Mouse (Mus musculus): ENCODE measurements around the gene Susd1. TPM values are rescaled to one million over a fixed set of nuclear protein-coding genes. Genes with fewer than 3 reads are reported as not detected.

Gene Susd1
- polyA plus RNA-seq, 1 experiment from 2014 or later, result 8.1 TPM

DNA sequence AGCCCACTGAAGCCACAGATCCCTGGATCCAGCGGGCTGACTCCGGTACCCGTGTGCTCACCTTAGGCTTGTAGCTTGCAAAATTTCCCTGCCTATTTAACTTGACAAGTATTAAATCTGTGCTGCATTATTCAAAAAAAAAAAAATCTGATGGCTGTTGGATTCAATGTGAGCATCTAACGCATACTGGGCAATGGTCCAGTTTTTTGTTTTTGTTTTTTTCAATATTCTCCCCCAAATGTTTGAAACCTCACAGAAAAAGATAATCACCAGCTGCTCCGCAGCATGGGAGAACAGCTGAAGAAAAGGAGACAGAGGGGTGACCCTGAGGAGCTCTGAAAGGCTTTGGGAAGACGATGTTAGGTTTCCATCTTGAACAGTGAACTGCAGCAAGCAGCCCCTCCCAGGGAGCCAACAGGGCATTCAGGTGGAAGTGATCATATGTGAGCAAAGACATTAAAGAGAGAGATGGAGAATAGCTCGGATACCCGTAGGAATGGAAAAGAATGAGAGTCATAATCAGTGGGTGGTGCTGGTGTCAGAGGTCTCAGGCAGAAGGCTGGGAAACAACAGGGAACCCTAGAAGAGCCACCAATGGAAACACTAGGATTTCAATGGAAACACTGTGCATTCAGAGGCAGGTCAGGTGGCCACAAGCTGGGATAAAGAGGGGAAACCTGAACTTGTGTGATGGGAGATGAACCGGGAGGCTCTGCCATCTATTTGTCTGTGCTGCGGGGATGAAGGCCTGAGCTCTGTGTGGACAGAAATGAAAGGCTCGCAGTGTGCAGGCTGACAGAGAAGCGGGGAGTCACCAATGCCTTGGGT is 117.0 kb downstream of the Susd1 start:
- H3K27ac ChIP-seq, result no peak overlapping the region
- WGBS, result 85% methylated on average over 12 of the region's 12 CpGs
- no peaks in the 10 kb centered on the region for H3K9me3 ChIP-seq

GRCm38 (mm10) chr4:59319136-59319941 is 119.1 kb downstream of the Susd1 start:
- H3K4me3 ChIP-seq, result no peak overlapping the region
- H3K36me3 ChIP-seq, result peaks cover 5% of the 10 kb centered on the region; the same call in 1 of the 2 replicates
- 77% methylated on average over 9 of the region's 9 CpGs for WGBS
- DNase-seq (ENCODE audit: low spot score), result no peak
- H3K4me1 ChIP-seq, result peaks cover 41% of the 10 kb centered on the region
- no peak overlapping the region for H3K27ac ChIP-seq
- no peaks in the 10 kb centered on the region for H3K27me3 ChIP-seq (ENCODE audit: insufficient read depth, poor library complexity, severe bottlenecking)
- H3K9me3 ChIP-seq, result no peaks in the 10 kb centered on the region

More for the DNA sequence above, 117.0 kb downstream of the Susd1 start:
- DNase-seq (ENCODE audit: low spot score), result no peak
- Histone ChIP-seq H3K4me1 (peaks cover 29% of the 10 kb centered on the region), H3K27me3 (ENCODE audit: insufficient read depth, poor library complexity, severe bottlenecking) (no peaks in the 10 kb centered on the region), H3K36me3 (peaks cover 5% of the 10 kb centered on the region; the same call in 1 of the 2 replicates), H3K4me3 (no peak overlapping the region)

- Histone ChIP-seq H3K4me1 (peaks cover 35% of the 10 kb centered on the region), H3K27me3 (ENCODE audit: insufficient read depth, poor library complexity, severe bottlenecking) (no peaks in the 10 kb centered on the region), H3K36me3 (peaks cover 5% of the 10 kb centered on the region; the same call in 1 of the 2 replicates), H3K27ac (no peak overlapping the region), H3K9me3 (no peaks in the 10 kb centered on the region), H3K4me3 (no peak overlapping the region)
- DNase-seq (ENCODE audit: low spot score), result no peak
- 72% methylated on average over 6 of the region's 6 CpGs for WGBS
Observed at GRCm38 (mm10) chr4:59318602-59319001, 119.8 kb downstream of the Susd1 start.

DNA sequence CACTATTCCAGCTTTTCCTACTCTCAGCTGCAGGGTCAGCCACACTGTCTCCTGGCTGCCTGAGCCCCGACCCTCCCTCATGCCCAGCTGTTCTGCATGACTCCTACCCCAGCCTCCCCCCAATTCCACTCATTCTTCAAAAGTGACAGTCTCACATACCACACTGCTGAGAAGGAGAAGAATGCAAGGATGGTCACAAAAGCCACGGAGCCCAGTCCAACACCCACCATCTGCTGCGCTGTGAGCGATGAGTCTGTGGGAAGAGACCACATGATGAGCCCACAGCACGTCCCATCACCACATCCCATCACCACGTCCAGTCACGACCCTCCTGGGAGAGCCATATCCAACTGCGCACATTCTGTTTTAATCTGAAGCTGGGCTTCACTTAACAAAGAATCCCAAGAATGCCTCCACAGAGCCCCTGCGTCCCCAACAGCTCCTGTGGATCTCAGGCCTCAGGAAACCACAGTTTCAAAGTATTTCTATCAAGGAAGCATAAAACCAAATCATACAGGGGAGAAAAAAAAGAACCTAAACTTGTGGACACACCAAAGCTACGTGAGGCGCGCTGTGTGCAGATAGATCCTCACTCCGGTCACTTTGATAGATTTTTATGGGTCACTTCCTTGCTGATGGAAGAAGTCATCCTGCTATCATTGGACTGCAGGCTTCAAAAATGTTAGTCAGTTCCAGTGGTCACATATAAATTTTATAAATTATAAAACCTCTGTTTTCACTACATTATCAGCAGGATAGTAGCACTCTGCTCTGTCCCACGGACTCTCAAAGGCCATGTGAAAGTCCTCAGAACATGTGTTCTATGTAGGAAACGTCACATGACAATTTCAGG is 122.7 kb downstream of the Susd1 start:
- H3K27me3 ChIP-seq (ENCODE audit: insufficient read depth, poor library complexity, severe bottlenecking), result no peaks in the 10 kb centered on the region
- no peaks in the 10 kb centered on the region for H3K9me3 ChIP-seq
- H3K27ac ChIP-seq, result peak overlapping the region; percentile 73
- H3K36me3 ChIP-seq, result peaks cover 5% of the 10 kb centered on the region; the same call in 1 of the 2 replicates
- WGBS, result 49% methylated on average over 15 of the region's 15 CpGs
- peak; percentile 81 for DNase-seq (ENCODE audit: low spot score)
- peak overlapping the region; percentile 23; the same call in 1 of the 2 replicates for H3K4me3 ChIP-seq
- H3K4me1 ChIP-seq, result peaks cover 24% of the 10 kb centered on the region

DNA sequence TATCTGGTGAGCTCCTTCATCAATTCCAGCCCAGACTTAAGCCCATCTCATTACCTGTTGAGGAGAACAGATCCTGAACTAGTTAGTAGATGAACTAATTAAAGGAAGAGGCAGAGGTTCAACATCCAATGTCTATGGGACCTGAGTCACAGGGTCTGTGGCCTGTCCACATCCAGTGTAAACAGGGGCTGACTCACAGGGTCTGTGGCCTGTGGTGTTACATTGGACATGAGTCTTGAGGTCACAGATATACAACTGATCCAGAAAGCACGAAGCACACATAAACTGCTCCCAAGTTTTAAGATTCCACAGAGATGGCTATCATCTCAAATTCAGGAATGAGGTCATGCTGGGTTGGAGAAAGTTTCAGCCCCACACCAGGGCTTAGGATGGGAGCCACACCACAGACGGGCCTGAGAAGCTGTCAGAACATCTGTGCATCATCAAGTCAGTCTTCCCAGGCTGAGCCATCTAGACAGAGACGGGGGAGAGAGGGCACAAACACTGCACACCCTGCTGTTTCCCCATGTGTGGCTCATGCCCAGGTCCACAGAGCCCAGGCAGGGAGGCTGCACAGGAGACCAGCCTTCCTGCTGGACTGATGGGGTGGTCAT is 123.4 kb downstream of the Susd1 start:
- 31% methylated on average over 3 of the region's 3 CpGs for WGBS
- no peak for DNase-seq (ENCODE audit: low spot score)
- Histone ChIP-seq H3K36me3 (peaks cover 5% of the 10 kb centered on the region; the same call in 1 of the 2 replicates), H3K27ac (peak overlapping the region; percentile 73), H3K4me3 (peak overlapping the region; percentile 23; the same call in 1 of the 2 replicates), H3K4me1 (peaks cover 24% of the 10 kb centered on the region), H3K27me3 (ENCODE audit: insufficient read depth, poor library complexity, severe bottlenecking) (no peaks in the 10 kb centered on the region), H3K9me3 (no peaks in the 10 kb centered on the region)

- 64% methylated on average over 7 of the region's 7 CpGs for WGBS
- no peak for DNase-seq (ENCODE audit: low spot score)
- H3K27me3 ChIP-seq (ENCODE audit: insufficient read depth, poor library complexity, severe bottlenecking), result no peaks in the 10 kb centered on the region
- H3K4me3 ChIP-seq, result no peak overlapping the region
- peaks cover 16% of the 10 kb centered on the region for H3K4me1 ChIP-seq
- no peak overlapping the region for H3K27ac ChIP-seq
- no peaks in the 10 kb centered on the region for H3K9me3 ChIP-seq
- peaks cover 5% of the 10 kb centered on the region; the same call in 1 of the 2 replicates for H3K36me3 ChIP-seq
Observed at GRCm38 (mm10) chr4:59312945-59313344, 125.5 kb downstream of the Susd1 start.

DNA sequence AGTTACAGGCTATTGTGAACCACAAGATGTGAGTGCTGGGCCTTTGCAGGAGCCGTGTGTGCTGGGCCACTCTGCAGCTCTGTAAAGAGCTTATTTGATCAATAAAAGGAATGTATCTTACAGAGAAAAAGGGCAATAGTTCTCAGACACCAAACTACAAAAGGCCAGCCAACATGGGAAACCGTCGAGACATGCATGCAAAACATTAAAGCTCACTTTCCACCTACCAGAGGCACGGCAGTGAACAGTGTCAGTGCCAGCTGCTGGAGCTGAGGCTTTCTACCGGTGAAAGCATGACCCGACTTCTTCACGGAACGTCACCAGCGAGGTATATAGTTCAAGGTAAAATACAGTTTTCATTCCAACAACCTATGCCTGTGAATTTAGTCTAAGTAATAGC is 127.8 kb downstream of the Susd1 start:
- Histone ChIP-seq H3K4me3 (no peak overlapping the region), H3K9me3 (no peaks in the 10 kb centered on the region), H3K36me3 (no peaks in the 10 kb centered on the region), H3K27ac (no peak overlapping the region), H3K27me3 (ENCODE audit: insufficient read depth, poor library complexity, severe bottlenecking) (no peaks in the 10 kb centered on the region), H3K4me1 (peaks cover 8% of the 10 kb centered on the region)
- no peak for DNase-seq (ENCODE audit: low spot score)
- 90% methylated on average over 9 of the region's 9 CpGs for WGBS

GRCm38 (mm10) chr4:59307841-59308589 is 130.4 kb downstream of the Susd1 start:
- Histone ChIP-seq H3K9me3 (no peaks in the 10 kb centered on the region), H3K27ac (no peak overlapping the region), H3K4me1 (no peaks in the 10 kb centered on the region), H3K36me3 (no peaks in the 10 kb centered on the region), H3K27me3 (ENCODE audit: insufficient read depth, poor library complexity, severe bottlenecking) (no peaks in the 10 kb centered on the region), H3K4me3 (no peak overlapping the region)
- no peak for DNase-seq (ENCODE audit: low spot score)
- 78% methylated on average over 10 of the region's 10 CpGs for WGBS

DNA sequence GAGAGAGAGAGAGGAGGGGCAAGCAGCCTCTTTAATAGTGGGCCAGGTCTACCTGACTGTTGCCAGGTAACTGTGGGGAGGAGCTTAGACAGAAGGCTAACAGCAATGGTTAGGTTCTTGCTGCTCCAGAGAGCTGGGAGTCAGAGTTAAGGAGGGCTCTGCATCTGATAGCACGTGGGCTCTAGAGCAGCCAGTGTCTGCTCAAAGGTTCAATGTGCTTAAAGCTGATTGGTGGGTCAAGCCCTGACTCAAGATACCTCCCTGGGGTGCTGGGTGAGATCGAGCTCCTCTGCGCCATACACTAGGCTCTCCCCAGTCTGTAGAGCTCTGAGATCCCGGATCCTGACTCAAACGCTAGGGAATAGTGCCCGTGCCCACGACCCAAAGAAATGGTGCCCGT is 136.0 kb downstream of the Susd1 start:
- WGBS, result 83% methylated on average over 8 of the region's 8 CpGs
- H3K36me3 ChIP-seq, result no peaks in the 10 kb centered on the region
- DNase-seq (ENCODE audit: low spot score), result no peak
- no peaks in the 10 kb centered on the region; the same call in 1 of the 2 replicates for H3K4me1 ChIP-seq
- no peaks in the 10 kb centered on the region for H3K27me3 ChIP-seq (ENCODE audit: insufficient read depth, poor library complexity, severe bottlenecking)
- H3K27ac ChIP-seq, result no peak overlapping the region
- H3K4me3 ChIP-seq, result no peak overlapping the region
- H3K9me3 ChIP-seq, result no peaks in the 10 kb centered on the region

GRCm38 (mm10) chr4:59301025-59301815 is 137.2 kb downstream of the Susd1 start:
- Histone ChIP-seq H3K9me3 (no peaks in the 10 kb centered on the region), H3K4me3 (no peak overlapping the region), H3K27ac (0 out of 2 replicates have a peak overlapping the region, but pooled peaks have one; percentile 6), H3K36me3 (no peaks in the 10 kb centered on the region), H3K4me1 (no peaks in the 10 kb centered on the region; the same call in 1 of the 2 replicates), H3K27me3 (ENCODE audit: insufficient read depth, poor library complexity, severe bottlenecking) (no peaks in the 10 kb centered on the region)
- 86% methylated on average over 9 of the region's 9 CpGs for WGBS
- no peak for DNase-seq (ENCODE audit: low spot score)
